Mouse (Mus musculus) stomach, embryonic 14.5 days (tissue): Measurements from ENCODE around the gene Psmb3. TPM values are rescaled to one million over a fixed set of nuclear protein-coding genes. Genes with fewer than 3 reads are reported as not detected.

ENCODE experiments used
- ATAC-seq: fragments of 200-750 bp; cut with Nextera tagmentation; 2 replicates; pipeline ENCODE4 v1.8.0; 2017; ENCODE audit warnings: low read depth, moderate TSS enrichment; ENCODE audit not compliant: insufficient number of reproducible peaks, insufficient read depth, low FRiP score
- H3K27ac ChIP-seq: fragments of 300-500 bp; sonication (generic); 2 replicates; pipeline ENCODE4 v1.5.1; 2014; ENCODE audit warnings: mild to moderate bottlenecking, low read length, moderate library complexity, mixed read lengths
- H3K27me3 ChIP-seq: fragments of 300-500 bp; sonication (generic); 2 replicates; pipeline ENCODE4 v1.6.1; 2014; ENCODE audit warnings: low read length, control low read depth, mixed read lengths; ENCODE audit not compliant: control insufficient read depth, insufficient read depth
- H3K36me3 ChIP-seq: fragments of 300-500 bp; sonication (generic); 2 replicates; pipeline ENCODE4 v1.6.1; 2014; ENCODE audit warnings: mild to moderate bottlenecking, control low read depth, low read length, moderate library complexity, mixed read lengths; ENCODE audit not compliant: control insufficient read depth, insufficient read depth
- H3K4me1 ChIP-seq: fragments of 300-500 bp; sonication (generic); 2 replicates; pipeline ENCODE4 v1.6.1; 2014; ENCODE audit warnings: low read length, control low read depth, mixed read lengths; ENCODE audit not compliant: control insufficient read depth, insufficient read depth
- H3K4me2 ChIP-seq: fragments of 300-500 bp; sonication (generic); replicated peaks from 2 replicates; pipeline ENCODE4 v1.6.1; 2014; ENCODE audit warnings: low read depth, low read length, control low read depth
- H3K4me3 ChIP-seq: fragments of 300-500 bp; sonication (generic); 2 replicates; pipeline ENCODE4 v1.5.1; 2014; ENCODE audit warnings: low read depth, low read length, control low read depth
- H3K9ac ChIP-seq: fragments of 300-500 bp; sonication (generic); replicated peaks from 2 replicates; pipeline ENCODE4 v1.6.1; 2014; ENCODE audit warnings: low read depth, mild to moderate bottlenecking, control low read depth, low read length, moderate library complexity, mixed read lengths
- H3K9me3 ChIP-seq: fragments of 300-500 bp; sonication (generic); 2 replicates; pipeline ENCODE4 v1.6.1; 2016; ENCODE audit warnings: low read depth, low read length, control low read depth; ENCODE audit not compliant: control insufficient read depth
- WGBS: fragments of 180-500 bp; shearing (Covaris S2); extraction: QIAGEN DNeasy Blood & Tissue Kit; methylation state at CpG from one replicate; pipeline ENCODE4 v1.1.7; 2014; 5-methylcytosine and 5-hydroxymethylcytosine counted together
- polyA plus RNA-seq: library from polyadenylated mRNA; unstranded; fragments of >200 nt; fragmentation: Nextera tagmentation; extraction: Ambion mirVana; gene quantifications from 2 replicates; pipeline ENCODE4 v1.2.1, GENCODE M21; 2014

Psmb3 gene
- polyA plus RNA-seq, 1 experiment from 2014 or later, result 454 TPM

DNA sequence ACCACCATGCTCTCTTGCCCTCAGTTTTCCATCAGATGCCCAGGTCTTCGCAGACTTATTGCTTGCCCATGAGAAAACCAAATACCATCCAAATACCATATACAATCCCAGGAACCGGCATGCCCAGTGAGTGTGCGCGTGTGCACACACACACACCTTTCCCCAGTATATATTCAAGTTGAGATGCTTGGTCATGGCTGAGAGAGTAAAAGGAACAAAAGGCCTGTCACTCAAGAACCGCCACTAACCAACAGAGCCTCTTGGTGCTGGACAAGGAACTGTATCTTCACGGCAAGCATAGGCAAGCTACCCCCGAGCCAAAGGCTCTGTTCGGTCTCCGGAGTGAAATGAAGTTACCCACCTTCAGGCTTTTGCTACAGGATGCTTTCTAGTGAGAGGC lies 39.4 kb downstream of the Psmb3 start:
- H3K4me1 ChIP-seq, result peaks cover 13% of the 10 kb centered on the region; the same call in 1 of the 2 replicates
- H3K36me3 ChIP-seq, result peaks cover 5% of the 10 kb centered on the region
- no peak for ATAC-seq
- 0 out of 2 replicates have a peak overlapping the region, but pooled peaks have one; percentile 79 for H3K4me3 ChIP-seq
- peak overlapping the region; percentile 89 for H3K4me2 ChIP-seq
- no peak overlapping the region for H3K27ac ChIP-seq
- 85% methylated on average over 9 of the region's 9 CpGs for WGBS
- H3K27me3 ChIP-seq, result no peaks in the 10 kb centered on the region
- no peak overlapping the region; the same call in 1 of the 2 replicates for H3K9ac ChIP-seq
- H3K9me3 ChIP-seq, result no peaks in the 10 kb centered on the region

DNA sequence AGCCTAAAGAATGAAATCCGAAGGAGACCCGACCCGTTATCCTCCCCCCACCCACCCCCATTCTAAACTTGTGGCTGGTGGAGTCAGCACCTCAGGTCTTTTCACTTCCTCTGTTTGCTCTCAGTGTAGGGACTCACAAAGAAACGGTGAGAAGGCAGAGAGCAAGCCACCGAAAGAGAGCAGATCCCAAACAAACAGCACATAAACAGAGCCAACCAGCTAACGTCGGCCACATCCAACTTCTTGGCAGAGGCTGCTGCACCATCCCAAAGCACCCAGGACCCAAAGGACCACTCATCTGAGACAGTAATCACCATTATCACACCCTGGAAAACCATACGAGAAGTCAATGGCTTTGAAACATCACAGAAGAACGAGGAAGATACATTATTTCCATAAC lies 40.2 kb downstream of the Psmb3 start:
- peak overlapping the region; percentile 81; the same call in 1 of the 2 replicates for H3K27ac ChIP-seq
- WGBS, result 20% methylated on average over 9 of the region's 9 CpGs

DNA sequence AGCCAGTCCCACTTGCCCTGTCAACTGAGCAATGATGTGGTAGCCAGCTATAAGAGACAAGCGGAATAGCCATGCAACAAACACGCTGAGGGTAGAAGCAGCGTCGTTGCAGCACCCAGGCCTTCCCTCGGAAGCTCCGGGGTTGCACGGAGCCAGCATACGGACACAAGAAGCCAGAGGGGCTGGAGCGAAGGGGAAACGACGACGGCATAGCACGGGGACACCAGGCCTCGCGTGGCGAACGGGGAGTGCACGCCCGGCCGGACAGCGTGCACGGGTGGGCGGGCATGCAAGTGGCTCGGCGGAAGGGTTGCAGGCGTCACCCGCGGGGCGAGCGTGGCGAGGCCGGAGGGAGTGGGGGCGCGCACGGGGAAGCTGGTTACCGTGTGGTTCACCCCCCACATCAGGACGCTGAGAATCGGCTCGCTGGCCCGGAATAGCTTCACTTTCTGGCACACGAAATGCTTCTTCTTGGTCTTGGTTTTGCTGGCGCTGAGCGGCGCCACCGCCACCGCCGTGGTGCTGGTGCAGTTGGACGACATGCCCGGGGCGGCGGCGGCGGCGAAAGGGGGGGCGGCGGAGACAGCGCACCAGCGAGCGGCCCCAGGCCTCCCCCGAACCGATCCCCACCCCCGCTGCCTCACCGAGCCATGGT lies 41.0 kb downstream of the Psmb3 start, which contains the start of gene Pip4k2b:
Gene Pip4k2b, minus strand, starts transcription at position 642 of the 655 bp plus-strand sequence.
- peaks cover 13% of the 10 kb centered on the region; the same call in 1 of the 2 replicates for H3K4me1 ChIP-seq
- H3K27ac ChIP-seq, result peak within 1 kb of the TSS; percentile 93
- H3K4me3 ChIP-seq, result peak within 1 kb of the TSS; percentile 79
- peaks cover 18% of the 10 kb centered on the region for H3K36me3 ChIP-seq
- under 1% methylated on average over 59 of the region's 63 CpGs for WGBS
- H3K27me3 ChIP-seq, result no peaks in the 10 kb centered on the region
- peak; percentile 11; the same call in 1 of the 2 replicates for ATAC-seq
- H3K9me3 ChIP-seq, result no peaks in the 10 kb centered on the region
- peak within 1 kb of the TSS; percentile 89 for H3K4me2 ChIP-seq
- peak within 1 kb of the TSS; percentile 72 for H3K9ac ChIP-seq

More for the DNA sequence above, 40.2 kb downstream of the Psmb3 start:
- peak overlapping the region; percentile 89 for H3K4me2 ChIP-seq
- peak overlapping the region; percentile 72; the same call in 1 of the 2 replicates for H3K9ac ChIP-seq
- H3K4me3 ChIP-seq, result peak overlapping the region; percentile 79
- ATAC-seq, result no peak
- H3K9me3 ChIP-seq, result no peaks in the 10 kb centered on the region
- H3K27me3 ChIP-seq, result no peaks in the 10 kb centered on the region
- H3K4me1 ChIP-seq, result peaks cover 13% of the 10 kb centered on the region; the same call in 1 of the 2 replicates
- peaks cover 13% of the 10 kb centered on the region for H3K36me3 ChIP-seq

DNA sequence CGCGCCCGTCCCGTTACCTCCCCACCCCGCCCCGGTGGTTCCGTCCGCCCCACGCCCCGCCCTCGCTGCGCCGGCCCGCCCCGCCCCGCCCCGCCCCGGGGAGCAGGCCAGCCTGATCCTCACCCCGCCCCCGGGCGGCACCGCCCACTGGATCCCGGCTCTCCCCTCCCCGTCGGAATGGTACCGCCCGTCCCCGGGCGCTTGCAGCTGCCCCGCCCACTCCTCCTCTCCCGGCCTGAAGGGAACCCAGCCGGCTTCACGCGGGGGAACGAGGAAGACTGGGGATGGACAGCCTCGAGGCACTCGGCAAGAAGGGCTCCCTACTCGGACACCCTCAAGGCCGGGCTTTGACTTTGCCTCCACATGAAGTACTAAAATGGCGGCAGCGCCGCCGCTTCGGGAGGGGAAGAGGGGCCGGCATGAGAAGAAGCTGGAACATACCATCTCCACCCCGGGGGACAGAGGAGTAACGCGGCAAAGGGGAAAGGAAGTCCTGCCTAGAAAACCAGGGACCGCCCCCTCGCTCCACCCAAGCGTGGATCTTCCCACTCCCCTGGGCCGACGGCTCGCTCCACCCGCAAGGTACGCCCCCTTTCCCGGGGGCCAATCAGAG lies 41.6 kb downstream of the Psmb3 start:
- WGBS, result under 1% methylated on average over 47 of the region's 57 CpGs
- no peaks in the 10 kb centered on the region for H3K9me3 ChIP-seq
- H3K27ac ChIP-seq, result peak overlapping the region; percentile 93
- peaks cover 13% of the 10 kb centered on the region; the same call in 1 of the 2 replicates for H3K4me1 ChIP-seq
- H3K4me3 ChIP-seq, result peak overlapping the region; percentile 79
- H3K9ac ChIP-seq, result peak overlapping the region; percentile 72
- H3K4me2 ChIP-seq, result peak overlapping the region; percentile 44; the same call in 1 of the 2 replicates
- peak; percentile 96 for ATAC-seq
- no peaks in the 10 kb centered on the region for H3K27me3 ChIP-seq
- H3K36me3 ChIP-seq, result peaks cover 25% of the 10 kb centered on the region

DNA sequence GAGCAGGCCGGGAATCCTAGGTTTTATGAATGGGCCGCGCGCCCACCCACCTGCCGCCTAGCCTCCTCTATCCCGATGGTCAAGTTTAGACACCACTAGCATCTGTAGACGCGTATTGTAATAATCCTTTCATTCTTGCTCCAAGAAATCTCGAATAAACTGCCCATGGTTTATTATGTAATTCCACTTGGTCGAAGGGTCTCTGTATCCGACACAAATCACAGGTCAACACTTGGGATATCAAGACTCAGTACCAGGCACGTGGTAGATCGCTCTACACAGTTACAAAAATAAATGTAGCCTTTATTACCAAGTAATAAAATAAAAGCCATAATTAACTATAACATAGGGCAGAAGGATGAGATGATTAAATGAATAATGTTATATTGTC lies 42.1 kb downstream of the Psmb3 start:
- Histone ChIP-seq H3K9ac (no peak overlapping the region), H3K4me3 (peak overlapping the region; percentile 79), H3K27me3 (no peaks in the 10 kb centered on the region), H3K27ac (no peak overlapping the region), H3K9me3 (no peaks in the 10 kb centered on the region), H3K36me3 (peaks cover 27% of the 10 kb centered on the region), H3K4me1 (peaks cover 13% of the 10 kb centered on the region; the same call in 1 of the 2 replicates), H3K4me2 (peak overlapping the region; percentile 44; the same call in 1 of the 2 replicates)
- WGBS, result 11% methylated on average over 13 of the region's 13 CpGs
- no peak for ATAC-seq

DNA sequence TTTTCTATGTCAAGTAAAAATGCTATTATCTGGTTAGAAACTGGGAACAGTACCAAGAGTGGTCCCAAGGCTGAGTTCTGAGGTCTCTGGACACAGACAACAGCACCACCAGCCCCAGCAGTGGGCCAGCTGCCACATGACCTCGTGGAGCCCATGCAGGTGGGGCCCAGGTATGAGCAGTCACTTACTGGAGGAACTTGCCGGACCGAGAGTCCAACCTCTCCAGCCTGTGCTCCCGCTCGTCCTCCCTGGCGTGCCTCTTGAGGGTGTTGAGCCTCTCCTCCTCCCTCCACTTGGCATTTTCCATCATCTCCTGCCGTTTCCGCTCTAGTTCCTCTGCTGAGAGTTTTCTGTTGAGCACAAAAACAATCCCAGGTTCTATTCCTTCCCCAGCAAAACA lies 44.6 kb downstream of the Psmb3 start:
- H3K36me3 ChIP-seq, result peaks cover 49% of the 10 kb centered on the region
- H3K27me3 ChIP-seq, result no peaks in the 10 kb centered on the region
- 91% methylated on average over 8 of the region's 8 CpGs for WGBS
- ATAC-seq, result no peak
- no peak overlapping the region for H3K4me2 ChIP-seq
- no peak overlapping the region for H3K9ac ChIP-seq
- H3K4me1 ChIP-seq, result peaks cover 10% of the 10 kb centered on the region; the same call in 1 of the 2 replicates
- no peak overlapping the region for H3K27ac ChIP-seq
- no peak overlapping the region for H3K4me3 ChIP-seq
- no peaks in the 10 kb centered on the region for H3K9me3 ChIP-seq

DNA sequence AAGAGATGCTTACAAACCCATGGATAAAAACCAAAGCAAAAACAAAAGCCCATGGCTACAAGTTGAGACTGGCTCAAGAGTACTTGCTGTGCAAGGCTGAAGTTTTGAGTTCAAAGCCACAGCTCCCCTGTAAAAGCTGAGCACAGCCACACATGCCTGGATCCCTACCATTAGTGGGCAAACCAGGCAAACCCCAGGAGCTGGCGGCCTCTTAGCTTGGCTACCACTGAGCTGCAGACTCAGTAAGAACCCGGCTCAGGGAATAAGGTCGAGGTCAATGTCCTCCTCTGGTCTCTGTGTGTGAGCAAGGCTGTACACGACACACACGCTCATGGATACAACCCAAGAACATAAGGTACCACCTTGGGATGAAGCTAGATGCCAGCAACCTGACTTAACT lies 45.3 kb downstream of the Psmb3 start:
- Histone ChIP-seq H3K4me2 (no peak overlapping the region), H3K9me3 (no peaks in the 10 kb centered on the region), H3K4me1 (peaks cover 3% of the 10 kb centered on the region; the same call in 1 of the 2 replicates), H3K27me3 (no peaks in the 10 kb centered on the region), H3K4me3 (no peak overlapping the region), H3K27ac (no peak overlapping the region), H3K36me3 (peaks cover 55% of the 10 kb centered on the region), H3K9ac (no peak overlapping the region)
- no peak for ATAC-seq
- WGBS, result 88% methylated on average over 5 of the region's 5 CpGs

DNA sequence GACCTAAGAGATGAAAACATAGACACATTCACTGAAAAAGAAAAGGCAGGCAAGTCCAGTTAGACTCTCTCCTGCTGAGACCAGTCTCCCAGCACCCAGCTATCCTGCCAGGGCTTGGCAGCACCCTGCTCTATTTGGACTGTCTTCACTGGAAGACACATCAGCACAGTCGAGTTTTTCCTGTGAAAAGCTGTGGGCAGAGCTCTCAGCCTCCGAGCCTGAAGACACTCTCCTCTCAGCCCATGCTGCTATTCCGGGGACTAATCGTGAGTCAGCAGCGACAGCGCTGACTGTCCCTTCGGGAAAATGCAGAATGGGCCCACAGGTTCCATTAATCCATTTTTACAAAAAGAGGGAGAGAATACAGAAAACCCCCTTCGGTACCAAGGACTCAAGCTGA lies 50.1 kb downstream of the Psmb3 start:
- H3K9ac ChIP-seq, result no peak overlapping the region
- peaks cover 68% of the 10 kb centered on the region for H3K36me3 ChIP-seq
- H3K4me2 ChIP-seq, result no peak overlapping the region
- no peaks in the 10 kb centered on the region for H3K9me3 ChIP-seq
- no peaks in the 10 kb centered on the region for H3K27me3 ChIP-seq
- 94% methylated on average over 8 of the region's 8 CpGs for WGBS
- no peak overlapping the region for H3K27ac ChIP-seq
- no peaks in the 10 kb centered on the region for H3K4me1 ChIP-seq
- H3K4me3 ChIP-seq, result no peak overlapping the region
- ATAC-seq, result no peak
